Mouse (Mus musculus) hindbrain, embryonic 15.5 days (tissue): ENCODE results near the gene Fcrls. TPM values are rescaled to one million over a fixed set of nuclear protein-coding genes. Genes with fewer than 3 reads are reported as not detected.

ENCODE experiments used
- ATAC-seq: fragments of 200-750 bp; cut with Nextera tagmentation; 2 replicates; pipeline ENCODE4 v1.8.0; 2017; ENCODE audit warnings: low read depth, moderate number of reproducible peaks, moderate TSS enrichment; ENCODE audit not compliant: low FRiP score
- H3K27ac ChIP-seq: fragments of 300-500 bp; sonication (generic); replicated peaks from 2 replicates; pipeline ENCODE4 v1.5.1; 2015; ENCODE audit warnings: mild to moderate bottlenecking, inconsistent platforms
- H3K27me3 ChIP-seq: fragments of 300-500 bp; sonication (generic); 2 replicates; pipeline ENCODE4 v1.6.1; 2015; ENCODE audit warnings: control low read depth, inconsistent platforms
- H3K36me3 ChIP-seq: fragments of 300-500 bp; sonication (generic); 2 replicates; pipeline ENCODE4 v1.6.1; 2015; ENCODE audit warnings: control low read depth, inconsistent platforms
- H3K4me1 ChIP-seq: fragments of 300-500 bp; sonication (generic); replicated peaks from 2 replicates; pipeline ENCODE4 v1.6.1; 2015; ENCODE audit warnings: control low read depth, inconsistent platforms
- H3K4me2 ChIP-seq: fragments of 300-500 bp; sonication (generic); 2 replicates; pipeline ENCODE4 v1.6.1; 2015; ENCODE audit warnings: moderate library complexity, mild to moderate bottlenecking, inconsistent platforms
- H3K4me3 ChIP-seq: fragments of 300-500 bp; sonication (generic); 2 replicates; pipeline ENCODE4 v1.5.1; 2015; ENCODE audit warnings: mild to moderate bottlenecking, inconsistent platforms
- H3K9ac ChIP-seq: fragments of 300-500 bp; sonication (generic); 2 replicates; pipeline ENCODE4 v1.6.1; 2015; ENCODE audit warnings: inconsistent platforms
- H3K9me3 ChIP-seq: fragments of 300-500 bp; sonication (generic); 2 replicates; pipeline ENCODE4 v1.6.1; 2016; ENCODE audit warnings: control low read depth, inconsistent platforms
- WGBS: fragments of 180-500 bp; shearing (Covaris S2); methylation state at CpG from one replicate; pipeline ENCODE4 v1.1.7; 2015; 5-methylcytosine and 5-hydroxymethylcytosine counted together
- polyA plus RNA-seq: library from polyadenylated mRNA; unstranded; fragments of >200 nt; fragmentation: Nextera tagmentation; extraction: Ambion mirVana; gene quantifications from 2 replicates; pipeline ENCODE4 v1.2.1, GENCODE M21; 2015

Gene Fcrls
- polyA plus RNA-seq = 11.3 and 11.4 TPM in 2 replicates

DNA sequence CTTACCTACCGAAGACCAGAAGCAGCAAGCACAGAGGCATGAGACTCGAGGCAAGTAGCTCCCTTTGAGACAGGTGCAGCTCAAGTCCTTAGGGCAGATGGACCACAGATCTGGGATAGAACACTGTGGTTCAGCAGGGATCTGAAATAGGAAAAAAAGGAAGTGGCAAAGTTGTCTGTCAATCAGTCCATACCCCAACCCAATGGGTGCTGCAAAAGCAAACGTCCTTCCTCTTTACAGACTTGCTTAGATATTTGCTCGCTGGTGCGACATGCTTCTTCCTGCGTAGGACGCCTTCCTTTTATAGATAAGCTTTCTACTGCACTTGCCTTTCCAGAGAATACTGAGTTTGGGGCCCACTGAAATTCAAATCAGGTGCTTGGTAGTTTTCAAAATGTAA lies at the start of gene Fcrls:
TSS of gene Fcrls (minus strand) at position 303 of the 400 bp plus-strand sequence.
- no peak within 1 kb of the TSS for H3K4me3 ChIP-seq
- no peak within 1 kb of the TSS for H3K9ac ChIP-seq
- no peak for ATAC-seq
- no peaks in the 10 kb centered on the region for H3K27me3 ChIP-seq
- H3K4me1 ChIP-seq = no peaks in the 10 kb centered on the region
- no peaks in the 10 kb centered on the region for H3K36me3 ChIP-seq
- H3K27ac ChIP-seq = no peak within 1 kb of the TSS
- no peak within 1 kb of the TSS for H3K4me2 ChIP-seq
- WGBS = 87% methylated on average over 7 of the region's 7 CpGs
- H3K9me3 ChIP-seq = no peaks in the 10 kb centered on the region

DNA sequence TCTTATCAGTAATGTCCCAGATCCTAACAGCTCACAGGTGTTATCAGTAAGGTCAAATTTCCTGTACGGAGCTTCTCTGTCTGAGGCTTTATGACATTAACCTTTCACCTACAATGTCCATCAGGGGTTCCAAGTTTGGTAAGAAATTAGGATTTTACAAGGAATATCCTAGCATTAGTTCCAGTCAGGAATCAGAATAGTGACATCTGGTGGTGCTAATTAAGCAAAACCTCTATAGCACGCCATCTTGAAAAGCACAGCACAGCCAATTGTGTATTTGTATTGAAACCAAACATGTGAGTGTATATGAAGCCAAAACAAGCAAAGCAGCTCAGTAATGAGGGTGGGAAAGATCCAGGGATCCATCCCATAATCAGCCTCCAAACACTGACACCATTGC lies 46.4 kb upstream of the Fcrls start:
- Histone ChIP-seq H3K4me2 (no peak overlapping the region), H3K9ac (no peak overlapping the region), H3K4me1 (no peaks in the 10 kb centered on the region), H3K9me3 (no peaks in the 10 kb centered on the region), H3K36me3 (no peaks in the 10 kb centered on the region), H3K27ac (no peak overlapping the region), H3K4me3 (no peak overlapping the region), H3K27me3 (no peaks in the 10 kb centered on the region)
- no peak for ATAC-seq
- WGBS = 72% methylated on average over 2 of the region's 2 CpGs

DNA sequence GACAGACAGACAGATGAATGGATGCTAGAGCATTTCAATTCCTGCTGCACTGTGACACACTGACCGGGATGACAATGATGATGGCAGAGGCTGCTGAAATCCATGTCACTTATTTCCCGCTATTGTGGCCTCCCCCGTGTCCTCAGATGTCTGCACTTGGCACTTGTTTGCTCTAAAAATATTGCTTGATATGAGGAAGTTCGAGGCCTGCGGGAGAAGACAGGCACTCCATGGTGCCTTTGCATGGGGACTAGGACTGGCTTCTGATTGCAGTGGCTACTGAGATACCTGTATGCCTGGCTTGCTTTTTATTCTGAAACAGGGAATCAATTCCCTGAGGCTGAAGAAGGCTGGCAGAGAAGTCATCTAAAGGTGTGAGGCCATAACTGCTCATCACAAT lies 36.4 kb upstream of the Fcrls start:
- Histone ChIP-seq H3K4me2 (no peak overlapping the region), H3K36me3 (no peaks in the 10 kb centered on the region), H3K9ac (no peak overlapping the region), H3K27me3 (no peaks in the 10 kb centered on the region), H3K4me1 (no peaks in the 10 kb centered on the region), H3K27ac (no peak overlapping the region), H3K9me3 (no peaks in the 10 kb centered on the region), H3K4me3 (no peak overlapping the region)
- 85% methylated on average over 5 of the region's 5 CpGs for WGBS
- ATAC-seq = no peak

DNA sequence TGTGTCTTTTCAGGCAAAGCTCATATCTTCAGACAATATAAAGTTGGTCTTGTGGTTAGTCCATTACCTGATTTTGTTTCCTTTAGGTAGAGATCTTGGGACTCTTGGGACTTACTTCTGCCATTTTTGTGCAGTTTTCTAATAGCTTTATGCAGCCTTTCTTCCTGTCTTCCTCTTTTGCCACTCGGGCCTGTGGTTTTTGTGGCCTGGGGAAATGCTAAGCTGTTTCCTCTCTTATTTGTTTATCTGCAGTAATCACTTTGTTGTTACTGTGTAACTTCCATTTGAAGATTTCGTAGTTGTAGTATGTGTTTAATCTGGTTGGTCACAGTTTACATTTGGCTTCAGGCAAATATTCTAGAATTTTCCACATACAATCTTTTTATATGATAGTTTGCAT lies 10.8 kb upstream of the Fcrls start:
- no peaks in the 10 kb centered on the region for H3K36me3 ChIP-seq
- H3K27me3 ChIP-seq = no peaks in the 10 kb centered on the region
- ATAC-seq = no peak
- no peak overlapping the region for H3K4me3 ChIP-seq
- no peak overlapping the region for H3K4me2 ChIP-seq
- no peaks in the 10 kb centered on the region for H3K4me1 ChIP-seq
- no peak overlapping the region for H3K27ac ChIP-seq
- no peak overlapping the region for H3K9ac ChIP-seq
- H3K9me3 ChIP-seq = no peaks in the 10 kb centered on the region
- 83% methylated on average over 2 of the region's 2 CpGs for WGBS

DNA sequence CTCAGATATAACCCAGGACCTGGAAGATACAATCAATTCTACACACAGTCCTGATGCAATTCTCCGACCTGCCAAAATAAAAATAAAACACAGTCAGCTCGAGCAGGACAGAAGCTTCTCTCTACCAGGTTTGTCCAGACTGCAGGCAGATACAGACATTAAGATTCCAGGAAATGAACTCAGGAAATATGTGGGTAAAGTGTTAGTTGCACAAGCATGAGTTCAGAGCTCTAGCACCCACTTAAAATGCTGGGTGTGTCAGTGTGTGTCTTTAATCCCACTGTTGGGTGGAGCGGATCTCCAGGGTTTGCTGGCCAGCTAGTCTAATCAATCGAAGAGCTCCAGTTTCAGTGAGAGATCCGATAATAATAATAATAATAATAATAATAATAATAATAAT lies 3.0 kb upstream of the Fcrls start:
- no peak overlapping the region for H3K4me2 ChIP-seq
- no peaks in the 10 kb centered on the region for H3K9me3 ChIP-seq
- no peaks in the 10 kb centered on the region for H3K4me1 ChIP-seq
- H3K27ac ChIP-seq = no peak overlapping the region
- H3K36me3 ChIP-seq = no peaks in the 10 kb centered on the region
- no peaks in the 10 kb centered on the region for H3K27me3 ChIP-seq
- no peak for ATAC-seq
- H3K9ac ChIP-seq = no peak overlapping the region
- WGBS = 83% methylated on average over 5 of the region's 5 CpGs
- H3K4me3 ChIP-seq = no peak overlapping the region

DNA sequence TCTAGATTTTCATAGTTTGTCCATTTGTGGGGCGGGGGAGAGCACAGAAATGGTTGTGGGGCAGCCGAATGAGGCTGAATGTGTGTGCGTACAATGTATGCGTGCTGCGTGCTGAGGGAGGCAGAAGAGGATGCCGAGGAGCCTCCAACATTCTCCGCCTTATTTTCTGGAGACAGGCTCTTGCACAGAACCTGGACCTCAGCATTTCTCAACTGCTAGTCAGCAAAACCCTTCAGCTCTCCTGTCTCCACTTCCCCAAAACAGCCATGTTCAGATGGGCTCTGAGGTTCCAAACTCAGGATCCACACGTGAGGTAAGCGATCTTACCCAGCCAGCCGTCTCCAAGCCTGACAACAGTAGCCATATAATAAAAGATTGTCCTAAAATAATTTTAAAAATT lies 8.3 kb downstream of the Fcrls start:
- ATAC-seq = no peak
- Histone ChIP-seq H3K9ac (no peak overlapping the region), H3K27ac (no peak overlapping the region)

DNA sequence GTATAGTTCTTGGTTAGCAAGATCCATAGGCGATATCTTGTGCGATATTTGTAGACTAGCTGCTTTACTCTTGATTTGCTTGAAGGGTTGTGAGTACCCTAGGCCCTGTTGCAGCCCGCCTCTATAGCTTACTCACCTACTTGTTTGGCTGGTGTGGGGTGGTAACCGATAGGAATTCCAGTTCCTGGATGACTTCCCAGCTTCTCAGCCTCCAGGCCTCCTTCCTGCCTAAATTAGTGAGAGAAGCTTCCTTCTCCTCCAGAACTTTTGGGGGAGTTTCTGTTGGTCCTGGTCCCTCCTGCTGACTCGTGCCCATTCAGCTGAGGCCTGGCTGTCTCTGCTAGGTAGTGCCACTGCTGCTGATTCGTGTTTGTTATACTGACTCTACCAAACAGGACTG lies 14.0 kb downstream of the Fcrls start:
- Histone ChIP-seq H3K36me3 (no peaks in the 10 kb centered on the region), H3K27me3 (no peaks in the 10 kb centered on the region), H3K4me1 (no peaks in the 10 kb centered on the region), H3K9me3 (no peaks in the 10 kb centered on the region), H3K4me3 (no peak overlapping the region), H3K9ac (no peak overlapping the region), H3K27ac (no peak overlapping the region), H3K4me2 (no peak overlapping the region)
- ATAC-seq = no peak
- 82% methylated on average over 6 of the region's 6 CpGs for WGBS

More for the DNA sequence above, 8.3 kb downstream of the Fcrls start:
- WGBS = 88% methylated on average over 10 of the region's 10 CpGs
- H3K4me1 ChIP-seq = no peaks in the 10 kb centered on the region
- H3K9me3 ChIP-seq = no peaks in the 10 kb centered on the region
- H3K27me3 ChIP-seq = no peaks in the 10 kb centered on the region
- no peaks in the 10 kb centered on the region for H3K36me3 ChIP-seq
- H3K4me3 ChIP-seq = no peak overlapping the region
- H3K4me2 ChIP-seq = no peak overlapping the region

DNA sequence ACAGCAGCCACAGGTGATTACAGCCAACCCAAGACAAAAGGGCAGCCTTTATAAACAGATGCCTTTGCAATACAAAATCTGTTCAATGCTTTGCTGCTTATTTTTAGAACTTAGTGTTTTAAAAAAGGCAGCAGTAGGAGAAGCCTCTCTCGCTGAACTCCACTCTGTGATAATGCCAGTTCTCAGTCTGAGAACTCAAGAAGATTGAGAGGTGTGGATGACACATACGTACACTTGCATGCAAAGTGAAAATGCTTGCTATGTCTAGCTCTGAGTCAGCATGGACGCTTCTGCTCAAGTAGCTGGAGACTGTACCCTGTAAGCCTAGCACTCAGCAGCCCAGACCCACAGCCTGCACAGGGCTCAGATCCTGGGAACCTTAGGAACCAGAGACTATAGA lies 16.2 kb downstream of the Fcrls start:
- Histone ChIP-seq H3K27me3 (no peaks in the 10 kb centered on the region), H3K4me1 (no peaks in the 10 kb centered on the region), H3K36me3 (no peaks in the 10 kb centered on the region), H3K4me3 (no peak overlapping the region), H3K9ac (no peak overlapping the region), H3K4me2 (no peak overlapping the region), H3K9me3 (no peaks in the 10 kb centered on the region), H3K27ac (no peak overlapping the region)
- no peak for ATAC-seq
- WGBS = 79% methylated on average over 3 of the region's 3 CpGs

DNA sequence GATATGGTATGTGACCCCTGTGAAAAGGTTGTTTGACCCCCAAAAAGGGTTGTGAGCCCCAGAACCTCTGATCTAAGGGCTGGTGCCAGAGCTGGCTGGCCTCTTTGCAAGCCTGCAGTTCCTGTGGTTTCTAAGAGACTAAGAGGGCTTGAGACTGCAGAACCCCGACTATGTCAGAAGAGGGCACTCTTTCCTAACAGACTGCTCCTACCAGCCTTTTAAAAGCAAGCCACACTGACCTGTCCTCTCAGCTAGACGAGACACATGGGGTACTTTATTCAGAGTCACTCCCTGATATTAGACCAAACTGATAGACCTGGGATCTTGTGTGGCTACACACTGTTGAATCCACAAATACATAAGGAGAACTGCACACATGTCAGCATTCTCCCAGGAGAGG lies 19.9 kb downstream of the Fcrls start:
- Histone ChIP-seq H3K27ac (no peak overlapping the region), H3K9ac (no peak overlapping the region), H3K9me3 (no peaks in the 10 kb centered on the region), H3K4me2 (no peak overlapping the region), H3K4me1 (no peaks in the 10 kb centered on the region), H3K4me3 (no peak overlapping the region), H3K27me3 (no peaks in the 10 kb centered on the region), H3K36me3 (no peaks in the 10 kb centered on the region)
- 0% methylated on average over 2 of the region's 2 CpGs for WGBS
- ATAC-seq = no peak

DNA sequence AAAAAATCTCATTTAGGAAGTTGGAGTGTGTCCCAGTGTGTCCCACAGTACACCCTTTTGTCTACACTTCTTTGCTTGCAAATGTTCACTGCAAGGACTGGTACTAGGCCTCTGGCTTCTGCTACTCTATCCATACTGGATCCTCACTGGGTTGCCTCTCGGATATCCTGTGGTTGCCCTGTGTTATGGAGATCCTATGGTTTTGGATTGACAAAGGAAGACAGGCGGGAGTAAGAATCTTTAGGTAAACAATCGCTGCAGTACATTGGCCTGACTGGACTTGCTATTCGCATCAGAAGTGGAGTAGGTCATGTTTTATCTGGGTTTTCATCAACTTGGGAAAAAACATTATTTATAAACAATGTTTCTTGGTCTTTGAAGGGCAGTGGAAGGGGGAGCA lies 22.6 kb downstream of the Fcrls start:
- no peaks in the 10 kb centered on the region for H3K36me3 ChIP-seq
- no peak overlapping the region for H3K4me3 ChIP-seq
- WGBS = 75% methylated on average over 4 of the region's 4 CpGs
- H3K9me3 ChIP-seq = no peaks in the 10 kb centered on the region
- H3K9ac ChIP-seq = no peak overlapping the region
- no peaks in the 10 kb centered on the region for H3K4me1 ChIP-seq
- no peaks in the 10 kb centered on the region for H3K27me3 ChIP-seq
- no peak for ATAC-seq
- H3K27ac ChIP-seq = no peak overlapping the region
- no peak overlapping the region for H3K4me2 ChIP-seq

DNA sequence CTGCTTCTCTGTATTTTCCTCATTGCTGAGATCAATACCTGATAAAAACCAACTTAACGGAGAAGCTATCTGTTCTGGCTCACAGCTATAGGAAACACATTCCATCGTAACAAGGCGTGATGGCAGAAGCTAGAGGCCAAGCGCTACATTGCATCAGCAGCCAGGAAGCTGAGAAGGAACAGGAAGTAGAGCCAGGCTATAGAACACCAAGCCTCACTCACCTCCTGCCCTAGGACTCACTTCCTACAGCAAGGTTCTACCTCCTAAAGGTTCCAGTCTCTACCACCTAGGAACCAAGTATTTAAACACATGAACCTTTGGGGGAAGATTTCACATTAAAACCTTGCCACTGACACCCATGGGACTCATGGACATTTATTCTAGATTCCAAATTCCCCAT lies 39.9 kb downstream of the Fcrls start:
- WGBS = 89% methylated on average over 4 of the region's 4 CpGs
- no peaks in the 10 kb centered on the region for H3K36me3 ChIP-seq
- H3K27ac ChIP-seq = no peak overlapping the region
- no peaks in the 10 kb centered on the region for H3K4me1 ChIP-seq
- no peaks in the 10 kb centered on the region for H3K27me3 ChIP-seq
- ATAC-seq = no peak
- no peaks in the 10 kb centered on the region for H3K9me3 ChIP-seq
- H3K4me3 ChIP-seq = no peak overlapping the region
- H3K4me2 ChIP-seq = no peak overlapping the region
- H3K9ac ChIP-seq = no peak overlapping the region

DNA sequence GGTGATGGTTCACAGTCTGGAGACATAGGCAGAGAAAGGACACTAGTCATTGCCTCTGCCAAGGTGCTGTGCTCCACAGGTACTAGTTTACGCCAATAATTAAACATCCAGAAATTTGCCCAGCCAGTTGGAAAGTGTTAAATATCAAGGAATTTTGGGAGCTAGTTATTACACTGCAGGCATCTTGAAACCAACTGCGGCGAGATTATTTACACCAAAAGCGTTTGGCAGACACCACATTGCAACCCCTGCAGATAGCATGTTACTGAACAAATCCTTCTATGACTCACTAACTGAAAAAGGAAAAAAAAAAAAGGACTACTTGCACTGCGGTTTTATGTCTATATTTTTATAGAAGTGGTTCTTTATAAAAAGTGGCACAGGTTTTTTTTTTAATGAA lies 41.2 kb downstream of the Fcrls start:
- WGBS = 85% methylated on average over 5 of the region's 5 CpGs
- Histone ChIP-seq H3K4me1 (no peaks in the 10 kb centered on the region), H3K27me3 (no peaks in the 10 kb centered on the region), H3K4me3 (no peak overlapping the region), H3K27ac (no peak overlapping the region), H3K9ac (no peak overlapping the region), H3K4me2 (no peak overlapping the region), H3K9me3 (no peaks in the 10 kb centered on the region), H3K36me3 (no peaks in the 10 kb centered on the region)
- no peak for ATAC-seq

DNA sequence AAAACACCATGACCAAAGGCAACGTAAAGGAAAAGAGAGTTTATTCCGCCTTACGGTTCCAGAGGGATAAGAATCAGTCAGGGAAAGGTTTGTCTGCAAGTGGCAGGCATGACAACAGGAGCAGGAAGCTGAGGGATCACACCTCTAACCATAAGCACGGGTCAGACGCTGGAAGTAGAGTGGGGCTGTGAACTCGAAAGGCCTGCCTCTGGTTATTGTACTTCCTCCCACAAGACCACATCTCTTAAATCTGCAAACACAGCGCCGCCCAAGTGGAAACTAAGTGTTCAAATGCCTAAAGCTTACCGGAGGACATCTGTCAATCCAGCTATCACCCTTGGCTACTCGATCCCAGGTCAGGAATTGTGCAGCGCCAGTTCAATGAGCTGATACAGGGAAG lies 48.4 kb downstream of the Fcrls start:
- WGBS = 73% methylated on average over 11 of the region's 11 CpGs
- Histone ChIP-seq H3K4me1 (no peaks in the 10 kb centered on the region), H3K9me3 (no peaks in the 10 kb centered on the region), H3K4me3 (no peak overlapping the region), H3K27ac (no peak overlapping the region), H3K9ac (no peak overlapping the region), H3K4me2 (no peak overlapping the region), H3K27me3 (no peaks in the 10 kb centered on the region), H3K36me3 (no peaks in the 10 kb centered on the region)
- ATAC-seq = no peak
